Mouse (Mus musculus): ENCODE results near the gene Slc18a2. TPM values are rescaled to one million over a fixed set of nuclear protein-coding genes. Genes with fewer than 3 reads are reported as not detected.

The Slc18a2 gene
- polyA plus RNA-seq, 1 experiment = 0.22 TPM

- Histone ChIP-seq H3ac (ENCODE audit: control insufficient read depth, insufficient read length, low read depth) (no peak overlapping the region), H3K36me3 (ENCODE audit: control insufficient read depth, insufficient read depth) (no peaks in the 10 kb centered on the region), H3K79me2 (ENCODE audit: control insufficient read depth, insufficient read depth) (no peaks in the 10 kb centered on the region), H3K79me3 (ENCODE audit: low read depth) (no peaks in the 10 kb centered on the region), H3K27me3 (ENCODE audit: control insufficient read depth, insufficient read depth, insufficient read length) (no peaks in the 10 kb centered on the region), H3K4me3 (ENCODE audit: insufficient read depth, poor library complexity, severe bottlenecking) (no peak overlapping the region)
- no peak for TF ChIP-seq CTCF (IDR thresholded peaks at IDR 0.05; ENCODE audit: control insufficient read depth, insufficient read depth, insufficient read length)
- TF ChIP-seq USF1 (IDR thresholded peaks at IDR 0.05; ENCODE audit: low read depth) = no peak
Observed at GRCm38 (mm10) chr19:59273190-59273589, 12.5 kb downstream of the Slc18a2 start.

- no peaks in the 10 kb centered on the region for H3K36me3 ChIP-seq (ENCODE audit: control insufficient read depth, insufficient read depth)
- no peaks in the 10 kb centered on the region for H3K27me3 ChIP-seq (ENCODE audit: control insufficient read depth, insufficient read depth, insufficient read length)
- H3ac ChIP-seq (ENCODE audit: control insufficient read depth, insufficient read length, low read depth) = no peak overlapping the region
- H3K79me2 ChIP-seq (ENCODE audit: control insufficient read depth, insufficient read depth) = no peaks in the 10 kb centered on the region
- H3K79me3 ChIP-seq (ENCODE audit: low read depth) = no peaks in the 10 kb centered on the region
- H3K4me3 ChIP-seq (ENCODE audit: insufficient read depth, poor library complexity, severe bottlenecking) = no peak overlapping the region
- TF ChIP-seq CTCF (IDR thresholded peaks at IDR 0.05; ENCODE audit: control insufficient read depth, insufficient read depth, insufficient read length) (no peak), CEBPB (IDR thresholded peaks at IDR 0.05; ENCODE audit: low read depth) (no peak), MAX (IDR thresholded peaks at IDR 0.05) (no peak), FOSL1 (IDR thresholded peaks at IDR 0.05; ENCODE audit: insufficient read depth, low read length, poor library complexity, severe bottlenecking) (no peak), MYOD1 (IDR thresholded peaks at IDR 0.05; ENCODE audit: control insufficient read depth, insufficient read length, low read depth) (no peak), USF1 (IDR thresholded peaks at IDR 0.05; ENCODE audit: low read depth) (no peak), MYOG (IDR thresholded peaks at IDR 0.05; ENCODE audit: control insufficient read depth, extremely low read depth, insufficient read length) (no peak)
Observed at GRCm38 (mm10) chr19:59276354-59276753, 15.7 kb downstream of the Slc18a2 start.

- Histone ChIP-seq H3K4me3 (ENCODE audit: insufficient read depth, poor library complexity, severe bottlenecking) (no peak overlapping the region), H3K36me3 (ENCODE audit: control insufficient read depth, insufficient read depth) (no peaks in the 10 kb centered on the region), H3K27me3 (ENCODE audit: control insufficient read depth, insufficient read depth, insufficient read length) (no peaks in the 10 kb centered on the region)
Observed at GRCm38 (mm10) chr19:59280841-59281240, 20.1 kb downstream of the Slc18a2 start.

GRCm38 (mm10) chr19:59282001-59282400, 21.3 kb downstream of the Slc18a2 start:
- H3K79me2 ChIP-seq (ENCODE audit: control insufficient read depth, insufficient read depth) = no peaks in the 10 kb centered on the region
- no peak overlapping the region for H3ac ChIP-seq (ENCODE audit: control insufficient read depth, insufficient read length, low read depth)
- TF ChIP-seq MYOG (IDR thresholded peaks at IDR 0.05; ENCODE audit: control insufficient read depth, extremely low read depth, insufficient read length) (no peak), CEBPB (IDR thresholded peaks at IDR 0.05; ENCODE audit: low read depth) (no peak), MYOD1 (IDR thresholded peaks at IDR 0.05; ENCODE audit: control insufficient read depth, insufficient read length, low read depth) (no peak)
- no peaks in the 10 kb centered on the region for H3K79me3 ChIP-seq (ENCODE audit: low read depth)
- no peaks in the 10 kb centered on the region for H3K27me3 ChIP-seq (ENCODE audit: control insufficient read depth, insufficient read depth, insufficient read length)
- no peak overlapping the region for H3K4me3 ChIP-seq (ENCODE audit: insufficient read depth, poor library complexity, severe bottlenecking)
- no peaks in the 10 kb centered on the region for H3K36me3 ChIP-seq (ENCODE audit: control insufficient read depth, insufficient read depth)

More at GRCm38 (mm10) chr19:59280841-59281240, 20.1 kb downstream of the Slc18a2 start:
- Histone ChIP-seq H3K79me2 (ENCODE audit: control insufficient read depth, insufficient read depth) (no peaks in the 10 kb centered on the region), H3K79me3 (ENCODE audit: low read depth) (no peaks in the 10 kb centered on the region), H3ac (ENCODE audit: control insufficient read depth, insufficient read length, low read depth) (no peak overlapping the region)
- no peak for TF ChIP-seq CTCF (IDR thresholded peaks at IDR 0.05; ENCODE audit: control insufficient read depth, insufficient read depth, insufficient read length)
- no peak for TF ChIP-seq FOSL1 (IDR thresholded peaks at IDR 0.05; ENCODE audit: insufficient read depth, low read length, poor library complexity, severe bottlenecking)
- TF ChIP-seq MYOG (IDR thresholded peaks at IDR 0.05; ENCODE audit: control insufficient read depth, extremely low read depth, insufficient read length) = no peak
- TF ChIP-seq CEBPB (IDR thresholded peaks at IDR 0.05; ENCODE audit: low read depth) = no peak
- TF ChIP-seq USF1 (IDR thresholded peaks at IDR 0.05; ENCODE audit: low read depth) = no peak
- TF ChIP-seq MYOD1 (IDR thresholded peaks at IDR 0.05; ENCODE audit: control insufficient read depth, insufficient read length, low read depth) = no peak
- TF ChIP-seq MAX (IDR thresholded peaks at IDR 0.05) = no peak

GRCm38 (mm10) chr19:59289042-59289441, 28.3 kb downstream of the Slc18a2 start:
- Histone ChIP-seq H3K79me2 (ENCODE audit: control insufficient read depth, insufficient read depth) (no peaks in the 10 kb centered on the region), H3K79me3 (ENCODE audit: low read depth) (no peaks in the 10 kb centered on the region), H3K36me3 (ENCODE audit: control insufficient read depth, insufficient read depth) (no peaks in the 10 kb centered on the region), H3K27me3 (ENCODE audit: control insufficient read depth, insufficient read depth, insufficient read length) (no peaks in the 10 kb centered on the region), H3K4me3 (ENCODE audit: insufficient read depth, poor library complexity, severe bottlenecking) (no peak overlapping the region), H3ac (ENCODE audit: control insufficient read depth, insufficient read length, low read depth) (no peak overlapping the region)
- no peak for TF ChIP-seq CEBPB (IDR thresholded peaks at IDR 0.05; ENCODE audit: low read depth)
- no peak for TF ChIP-seq MAX (IDR thresholded peaks at IDR 0.05)
- no peak for TF ChIP-seq MYOG (IDR thresholded peaks at IDR 0.05; ENCODE audit: control insufficient read depth, extremely low read depth, insufficient read length)
- no peak for TF ChIP-seq MYOD1 (IDR thresholded peaks at IDR 0.05; ENCODE audit: control insufficient read depth, insufficient read length, low read depth)
- TF ChIP-seq CTCF (IDR thresholded peaks at IDR 0.05; ENCODE audit: control insufficient read depth, insufficient read depth, insufficient read length) = no peak
- TF ChIP-seq FOSL1 (IDR thresholded peaks at IDR 0.05; ENCODE audit: insufficient read depth, low read length, poor library complexity, severe bottlenecking) = no peak
- TF ChIP-seq USF1 (IDR thresholded peaks at IDR 0.05; ENCODE audit: low read depth) = no peak

GRCm38 (mm10) chr19:59289811-59290210, 29.1 kb downstream of the Slc18a2 start:
- no peaks in the 10 kb centered on the region for H3K27me3 ChIP-seq (ENCODE audit: control insufficient read depth, insufficient read depth, insufficient read length)
- H3K4me3 ChIP-seq (ENCODE audit: insufficient read depth, poor library complexity, severe bottlenecking) = no peak overlapping the region
- no peak for TF ChIP-seq MYOG (IDR thresholded peaks at IDR 0.05; ENCODE audit: control insufficient read depth, extremely low read depth, insufficient read length)
- TF ChIP-seq MAX (IDR thresholded peaks at IDR 0.05) = no peak
- TF ChIP-seq USF1 (IDR thresholded peaks at IDR 0.05; ENCODE audit: low read depth) = no peak
- TF ChIP-seq MYOD1 (IDR thresholded peaks at IDR 0.05; ENCODE audit: control insufficient read depth, insufficient read length, low read depth) = no peak
- TF ChIP-seq CTCF (IDR thresholded peaks at IDR 0.05; ENCODE audit: control insufficient read depth, insufficient read depth, insufficient read length) = no peak
- TF ChIP-seq FOSL1 (IDR thresholded peaks at IDR 0.05; ENCODE audit: insufficient read depth, low read length, poor library complexity, severe bottlenecking) = no peak
- H3K36me3 ChIP-seq (ENCODE audit: control insufficient read depth, insufficient read depth) = no peaks in the 10 kb centered on the region
- H3K79me3 ChIP-seq (ENCODE audit: low read depth) = no peaks in the 10 kb centered on the region
- no peaks in the 10 kb centered on the region for H3K79me2 ChIP-seq (ENCODE audit: control insufficient read depth, insufficient read depth)
- H3ac ChIP-seq (ENCODE audit: control insufficient read depth, insufficient read length, low read depth) = no peak overlapping the region

All from C2C12 (cell line).